Mouse (Mus musculus): Measurements from ENCODE around the gene Nfkb2. TPM values are rescaled to one million over a fixed set of nuclear protein-coding genes. Genes with fewer than 3 reads are reported as not detected.

Gene Nfkb2
- polyA plus RNA-seq, 1 experiment from 2014 or later = 6.1 TPM

DNA sequence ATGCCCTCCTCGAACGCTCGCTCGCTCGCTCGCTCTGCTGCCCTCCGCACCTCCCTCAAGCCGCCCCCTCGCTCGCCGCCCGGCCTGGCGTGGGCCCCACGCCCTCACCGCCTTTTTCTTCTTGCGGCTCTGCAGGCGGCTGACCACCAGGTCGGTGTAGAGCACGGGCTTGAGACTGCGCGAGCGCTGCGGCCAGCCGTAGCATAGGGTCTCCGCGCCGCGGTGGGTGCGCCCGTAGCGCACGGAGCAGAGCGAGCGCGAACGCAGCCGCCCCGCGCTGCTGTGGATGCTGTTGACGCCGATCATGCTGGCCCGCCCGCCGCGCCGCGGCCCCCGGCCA is 13.4 kb downstream of the Nfkb2 start:
- Histone ChIP-seq H3K9ac (peak overlapping the region; percentile 56), H3K27ac (no peak overlapping the region), H3K4me2 (peak overlapping the region; percentile 91), H3K27me3 (replicated peaks) (peaks cover 94% of the 10 kb centered on the region), H3K4me1 (peaks cover 70% of the 10 kb centered on the region), H3K36me3 (peaks cover 7% of the 10 kb centered on the region), H3K4me3 (peak overlapping the region; percentile 55), H3K9me3 (replicated peaks) (no peaks in the 10 kb centered on the region)
- no peak for ATAC-seq
- WGBS (ENCODE audit: insufficient replicate concordance) = 2% methylated on average over 48 of the region's 48 CpGs

- peak overlapping the region; percentile 55 for H3K4me3 ChIP-seq
- 3% methylated on average over 36 of the region's 42 CpGs for WGBS (ENCODE audit: insufficient replicate concordance)
- H3K9ac ChIP-seq = peak overlapping the region; percentile 56; the same call in 1 of the 2 replicates
Measured at GRCm38 (mm10) chr19:46318031-46318471, 13.9 kb downstream of the Nfkb2 start.

GRCm38 (mm10) chr19:46318586-46319378 is 14.7 kb downstream of the Nfkb2 start:
- 12% methylated on average over 16 of the region's 16 CpGs for WGBS (ENCODE audit: insufficient replicate concordance)
- Histone ChIP-seq H3K4me3 (peak overlapping the region; percentile 55; the same call in 1 of the 2 replicates), H3K9me3 (replicated peaks) (no peaks in the 10 kb centered on the region), H3K27ac (no peak overlapping the region), H3K36me3 (no peaks in the 10 kb centered on the region), H3K27me3 (replicated peaks) (peaks cover 100% of the 10 kb centered on the region), H3K9ac (no peak overlapping the region), H3K4me1 (peaks cover 57% of the 10 kb centered on the region), H3K4me2 (peak overlapping the region; percentile 91)
- no peak for ATAC-seq

More at GRCm38 (mm10) chr19:46318031-46318471, 13.9 kb downstream of the Nfkb2 start:
- ATAC-seq = no peak
- peaks cover 65% of the 10 kb centered on the region for H3K4me1 ChIP-seq
- no peaks in the 10 kb centered on the region for H3K9me3 ChIP-seq (replicated peaks)
- H3K27ac ChIP-seq = no peak overlapping the region
- H3K4me2 ChIP-seq = peak overlapping the region; percentile 91
- H3K27me3 ChIP-seq (replicated peaks) = peaks cover 99% of the 10 kb centered on the region
- H3K36me3 ChIP-seq = 0 out of 2 replicates have a peak, but pooled peaks cover 4% of the 10 kb centered on the region

DNA sequence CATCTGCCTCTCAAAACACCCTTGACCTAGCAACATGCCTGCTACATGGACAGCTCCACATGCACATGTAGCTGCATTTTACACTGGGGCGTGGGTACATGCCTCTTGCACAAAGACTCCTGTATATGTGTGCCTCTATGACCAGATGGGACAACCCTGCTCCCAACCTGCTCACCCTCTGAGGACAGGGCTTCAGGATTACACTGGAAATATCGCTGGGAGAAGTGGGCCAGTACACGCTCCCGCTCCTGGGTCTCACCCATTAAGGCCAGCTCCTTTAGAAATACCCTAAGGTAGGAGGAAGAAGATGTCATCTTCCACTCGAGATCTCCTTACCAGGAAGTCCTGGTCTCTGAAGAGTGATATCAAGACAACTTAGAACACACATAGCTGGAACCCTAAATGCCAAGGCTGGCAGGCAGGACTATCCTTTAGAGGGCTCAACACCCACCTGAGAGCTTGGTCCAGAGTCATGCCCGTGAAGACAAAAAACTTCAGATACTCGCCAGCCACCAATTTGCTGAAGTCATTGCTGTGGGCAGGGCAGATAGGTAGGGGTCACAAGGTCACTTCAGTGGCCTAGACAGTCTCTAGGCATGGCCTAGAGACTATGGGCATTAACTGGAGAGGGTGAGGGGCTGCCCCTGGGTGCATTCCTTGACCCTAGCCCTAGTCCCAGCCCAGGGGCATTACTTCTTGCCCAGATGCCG is 16.1 kb downstream of the Nfkb2 start:
- no peak for ATAC-seq
- WGBS (ENCODE audit: insufficient replicate concordance) = 60% methylated on average over 8 of the region's 8 CpGs
- H3K36me3 ChIP-seq = no peaks in the 10 kb centered on the region
- no peaks in the 10 kb centered on the region for H3K9me3 ChIP-seq (replicated peaks)
- H3K4me1 ChIP-seq = peaks cover 43% of the 10 kb centered on the region
- no peak overlapping the region for H3K4me3 ChIP-seq
- no peak overlapping the region for H3K27ac ChIP-seq
- peaks cover 100% of the 10 kb centered on the region for H3K27me3 ChIP-seq (replicated peaks)
- no peak overlapping the region for H3K4me2 ChIP-seq
- no peak overlapping the region for H3K9ac ChIP-seq

DNA sequence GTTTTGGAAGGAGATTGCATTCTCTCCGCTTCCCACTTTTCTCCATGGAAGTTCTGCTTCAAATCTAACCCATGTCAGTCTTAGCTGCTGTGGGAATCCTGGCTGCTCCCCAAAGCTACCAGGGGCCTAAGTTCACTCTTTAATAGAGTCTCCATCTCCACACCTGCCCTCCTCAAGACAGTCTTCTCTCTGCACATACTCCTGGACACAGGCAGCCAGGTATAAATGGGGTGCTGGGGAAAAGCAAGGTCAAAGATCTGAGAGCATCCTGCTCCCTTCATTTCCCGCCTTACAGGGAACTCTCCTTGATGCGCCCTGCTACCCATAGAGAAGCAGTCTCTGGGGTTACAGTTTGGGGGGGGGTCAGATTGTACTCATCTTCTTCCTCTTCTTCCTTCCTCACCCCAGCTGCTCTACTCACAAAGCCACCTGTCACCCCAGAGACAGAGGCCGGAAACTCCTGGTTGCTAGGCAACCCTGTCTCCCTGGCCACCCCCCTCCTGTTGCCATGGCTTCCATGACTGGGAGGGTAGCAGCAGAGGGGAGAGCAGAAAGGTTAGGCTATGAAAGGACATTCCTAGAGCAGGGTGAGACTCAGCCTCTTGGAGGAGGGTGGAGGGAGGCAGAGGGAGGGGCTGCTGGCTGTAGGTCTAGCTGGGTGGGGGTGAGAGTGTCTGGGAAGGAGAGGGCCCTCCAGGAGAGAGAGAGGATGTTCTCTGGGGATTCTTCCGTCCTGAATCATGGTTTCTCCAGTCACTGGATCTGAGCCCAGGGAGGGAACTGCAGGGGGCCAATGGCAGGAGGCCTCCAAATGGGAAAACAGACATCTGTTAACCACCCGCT is 17.2 kb downstream of the Nfkb2 start:
- no peak for ATAC-seq
- Histone ChIP-seq H3K27me3 (replicated peaks) (peaks cover 100% of the 10 kb centered on the region), H3K27ac (no peak overlapping the region), H3K9me3 (replicated peaks) (no peaks in the 10 kb centered on the region), H3K36me3 (no peaks in the 10 kb centered on the region), H3K9ac (no peak overlapping the region), H3K4me1 (peaks cover 34% of the 10 kb centered on the region), H3K4me2 (no peak overlapping the region), H3K4me3 (no peak overlapping the region)
- WGBS (ENCODE audit: insufficient replicate concordance) = 33% methylated on average over 6 of the region's 6 CpGs

- Histone ChIP-seq H3K9ac (no peak overlapping the region), H3K36me3 (no peaks in the 10 kb centered on the region), H3K4me2 (no peak overlapping the region), H3K27me3 (replicated peaks) (peaks cover 100% of the 10 kb centered on the region), H3K4me1 (peaks cover 34% of the 10 kb centered on the region), H3K27ac (no peak overlapping the region), H3K9me3 (replicated peaks) (no peaks in the 10 kb centered on the region), H3K4me3 (no peak overlapping the region)
- no peak for ATAC-seq
- WGBS (ENCODE audit: insufficient replicate concordance) = 48% methylated on average over 11 of the region's 11 CpGs
Measured at GRCm38 (mm10) chr19:46322144-46322995, 18.2 kb downstream of the Nfkb2 start.

GRCm38 (mm10) chr19:46322996-46323572 is 19.0 kb downstream of the Nfkb2 start:
- H3K4me3 ChIP-seq = no peak overlapping the region
- H3K27ac ChIP-seq = no peak overlapping the region
- no peak for ATAC-seq
- no peaks in the 10 kb centered on the region for H3K9me3 ChIP-seq (replicated peaks)
- no peak overlapping the region for H3K9ac ChIP-seq
- H3K4me2 ChIP-seq = no peak overlapping the region
- peaks cover 96% of the 10 kb centered on the region for H3K27me3 ChIP-seq (replicated peaks)
- no peaks in the 10 kb centered on the region for H3K36me3 ChIP-seq
- peaks cover 33% of the 10 kb centered on the region for H3K4me1 ChIP-seq
- WGBS (ENCODE audit: insufficient replicate concordance) = 58% methylated on average over 13 of the region's 13 CpGs

GRCm38 (mm10) chr19:46323716-46324115 is 19.6 kb downstream of the Nfkb2 start:
- H3K9ac ChIP-seq = no peak overlapping the region
- 59% methylated on average over 5 of the region's 5 CpGs for WGBS (ENCODE audit: insufficient replicate concordance)
- no peaks in the 10 kb centered on the region for H3K9me3 ChIP-seq (replicated peaks)
- ATAC-seq = no peak
- H3K27me3 ChIP-seq (replicated peaks) = peaks cover 90% of the 10 kb centered on the region
- H3K36me3 ChIP-seq = no peaks in the 10 kb centered on the region
- H3K4me2 ChIP-seq = no peak overlapping the region
- H3K4me1 ChIP-seq = peaks cover 29% of the 10 kb centered on the region
- no peak overlapping the region for H3K4me3 ChIP-seq
- H3K27ac ChIP-seq = no peak overlapping the region

- WGBS (ENCODE audit: insufficient replicate concordance) = 41% methylated on average over 11 of the region's 11 CpGs
- no peak overlapping the region for H3K4me2 ChIP-seq
- no peak overlapping the region for H3K27ac ChIP-seq
- H3K36me3 ChIP-seq = no peaks in the 10 kb centered on the region
- no peak overlapping the region for H3K4me3 ChIP-seq
- H3K27me3 ChIP-seq (replicated peaks) = peaks cover 90% of the 10 kb centered on the region
- H3K9ac ChIP-seq = no peak overlapping the region
- no peak for ATAC-seq
- H3K9me3 ChIP-seq (replicated peaks) = no peaks in the 10 kb centered on the region
- peaks cover 29% of the 10 kb centered on the region for H3K4me1 ChIP-seq
Measured at GRCm38 (mm10) chr19:46324366-46324765, 20.2 kb downstream of the Nfkb2 start.

GRCm38 (mm10) chr19:46324918-46325317 is 20.8 kb downstream of the Nfkb2 start:
- H3K9me3 ChIP-seq (replicated peaks) = no peaks in the 10 kb centered on the region
- no peaks in the 10 kb centered on the region for H3K36me3 ChIP-seq
- no peak overlapping the region for H3K4me2 ChIP-seq
- no peak overlapping the region for H3K9ac ChIP-seq
- WGBS (ENCODE audit: insufficient replicate concordance) = 39% methylated on average over 5 of the region's 5 CpGs
- H3K4me3 ChIP-seq = no peak overlapping the region
- peaks cover 85% of the 10 kb centered on the region for H3K27me3 ChIP-seq (replicated peaks)
- peaks cover 32% of the 10 kb centered on the region for H3K4me1 ChIP-seq
- ATAC-seq = no peak
- H3K27ac ChIP-seq = no peak overlapping the region

Data from liver, embryonic 12.5 days (tissue).